Mouse (Mus musculus) megakaryocyte, embryonic 14.5 days (primary cell): ENCODE results near the gene Csnk2a2.

Experiments
- FLI1 ChIP-seq: IDR thresholded peaks from 2 replicates; pipeline ENCODE4 v1.6.1; 2012; ENCODE audit warnings: low read length, inconsistent platforms, mixed read lengths
- GATA1 ChIP-seq: IDR thresholded peaks from 3 replicates; pipeline ENCODE4 v1.6.1; 2012; ENCODE audit warnings: mixed read lengths, low read length, inconsistent platforms, borderline replicate concordance

DNA sequence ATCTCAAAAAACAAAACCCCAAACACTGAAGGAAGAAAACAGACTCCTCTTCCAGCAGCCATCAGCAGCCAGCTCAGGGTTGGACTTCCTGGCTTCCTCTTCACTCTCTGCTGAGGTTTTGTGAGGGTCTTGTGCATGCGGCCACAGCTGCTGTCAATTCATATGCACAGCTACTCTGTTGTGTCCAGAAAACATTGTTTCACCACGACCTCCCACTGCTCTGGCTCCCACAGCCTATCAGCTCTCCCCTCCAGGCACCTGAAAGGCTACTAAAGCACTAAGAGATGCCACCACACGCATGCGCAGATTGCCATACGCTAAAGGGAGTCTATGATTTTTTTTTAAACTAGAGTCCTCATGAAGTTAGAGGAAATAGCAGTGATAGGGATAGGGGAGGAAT is 15.0 kb upstream of the Csnk2a2 start:
- no peak for TF ChIP-seq GATA1
- TF ChIP-seq FLI1: no peak
